Mouse (Mus musculus): ENCODE measurements around the gene Supt3. TPM values are rescaled to one million over a fixed set of nuclear protein-coding genes. Genes with fewer than 3 reads are reported as not detected.

Supt3 gene
- 35.2 TPM for polyA plus RNA-seq (2017; shearing (Covaris generic))

DNA sequence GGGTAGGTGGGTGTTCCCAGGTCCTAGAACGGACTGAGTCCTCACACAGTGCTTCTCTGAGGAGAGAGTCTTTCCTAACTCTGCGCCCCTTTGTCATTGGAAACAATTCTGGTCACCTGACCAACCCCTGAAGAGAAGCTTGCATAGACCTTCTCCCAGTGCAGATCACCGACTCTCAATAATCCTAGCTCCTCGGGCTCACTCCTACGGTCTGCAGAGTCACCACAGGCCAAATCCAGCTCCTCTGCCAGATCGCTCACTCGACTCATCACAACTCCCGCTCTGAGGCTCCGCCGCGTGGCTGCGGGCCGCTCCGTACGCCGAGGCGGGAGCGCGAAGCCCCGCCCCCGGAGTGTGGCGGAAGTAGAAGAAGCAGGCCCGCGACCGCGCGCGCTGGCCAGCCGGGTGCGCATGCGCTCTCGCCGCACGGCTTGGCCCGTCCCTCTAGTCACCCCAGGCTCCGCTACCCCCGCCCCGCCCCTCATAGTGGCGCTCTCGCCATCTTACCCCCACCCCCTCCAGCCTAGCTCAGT is at the start of gene Supt3:
Gene Supt3, plus strand, starts transcription at position 415 of the 533 bp plus-strand sequence.

DNA sequence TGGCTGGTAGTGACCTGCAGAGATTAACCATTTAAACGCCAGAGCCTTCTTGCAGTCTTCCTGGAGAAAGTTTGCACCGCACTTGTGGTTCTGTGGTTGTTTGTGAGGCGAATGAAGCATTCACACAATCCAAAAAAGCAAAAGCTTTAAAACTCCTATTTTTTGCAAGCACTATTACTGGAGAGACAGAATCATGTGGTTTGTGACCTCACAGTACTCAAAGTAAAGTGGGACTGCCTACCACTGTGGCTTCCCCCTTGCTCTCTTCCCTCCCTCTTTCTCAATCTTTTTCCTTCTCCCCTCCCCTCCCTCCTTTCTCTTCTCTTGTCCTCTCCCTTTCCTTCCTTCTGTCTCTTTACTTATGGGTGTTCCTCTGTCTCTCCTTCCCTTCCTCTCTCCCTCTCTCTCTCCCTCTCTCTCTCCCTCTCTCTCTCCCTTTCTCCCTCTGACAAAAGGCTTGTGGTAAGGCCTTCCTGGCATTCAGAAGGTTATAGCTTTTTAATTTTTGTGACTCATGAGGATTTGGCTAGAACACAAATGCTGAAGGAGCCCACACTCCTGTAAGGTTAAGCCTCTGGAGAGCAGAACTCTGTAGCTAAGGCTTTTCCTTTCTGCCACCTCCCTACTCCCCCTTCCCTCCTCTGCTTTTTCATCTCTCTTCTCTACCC is 37.7 kb downstream of the Supt3 start, which contains the start of gene Runx2:
Gene Runx2, minus strand, starts transcription at position 290 of the 668 bp plus-strand sequence.

Other genes starting within 250 kb of the Supt3 start
- 1.4 TPM for gene Runx2, start 37.6 kb downstream of the Supt3 start, polyA plus RNA-seq (2017; shearing (Covaris generic))

All from CD4-positive, CD25-positive, alpha-beta regulatory T cell, adult 9 weeks (primary cell).